Mouse (Mus musculus): Measurements from ENCODE around the gene 2310046K23Rik.
"Not testable (repeated sequence)": the region's sequence is repeated elsewhere in the genome, so short reads cannot be mapped to it uniquely, and the experiment has no call there.

The 2310046K23Rik gene

GRCm38 (mm10) chr3:92534411-92534810, at the start of gene 2310046K23Rik:
Gene 2310046K23Rik, minus strand, starts transcription at chr3:92534511.
- no peak for DNase-seq (ENCODE audit: low spot score)

- no peak for DNase-seq (ENCODE audit: low spot score)
Observed at GRCm38 (mm10) chr3:92583164-92583826, 49.0 kb upstream of the 2310046K23Rik start.

- DNase-seq (ENCODE audit: low spot score): no peak
Observed at GRCm38 (mm10) chr3:92579508-92579907, 45.2 kb upstream of the 2310046K23Rik start.

- DNase-seq (ENCODE audit: low spot score): no peak
Observed at GRCm38 (mm10) chr3:92578652-92579413, 44.5 kb upstream of the 2310046K23Rik start.

- no peak for DNase-seq (ENCODE audit: low spot score)
Observed at GRCm38 (mm10) chr3:92573449-92574041, 39.2 kb upstream of the 2310046K23Rik start, which contains the start of gene Ivl. Gene Ivl, minus strand, starts transcription at chr3:92573735.

GRCm38 (mm10) chr3:92572514-92573155, 38.3 kb upstream of the 2310046K23Rik start:
- DNase-seq (ENCODE audit: low spot score): no peak

GRCm38 (mm10) chr3:92568752-92569151, 34.4 kb upstream of the 2310046K23Rik start:
- no peak for DNase-seq (ENCODE audit: low spot score)

GRCm38 (mm10) chr3:92565418-92565817, 31.1 kb upstream of the 2310046K23Rik start:
- no peak for DNase-seq (ENCODE audit: low spot score)

GRCm38 (mm10) chr3:92512325-92512724, 22.0 kb downstream of the 2310046K23Rik start:
- DNase-seq (ENCODE audit: low spot score): no peak

GRCm38 (mm10) chr3:92510786-92511185, 23.5 kb downstream of the 2310046K23Rik start:
- DNase-seq (ENCODE audit: low spot score): no peak

GRCm38 (mm10) chr3:92508185-92508584, 26.1 kb downstream of the 2310046K23Rik start:
- DNase-seq (ENCODE audit: low spot score): no peak

GRCm38 (mm10) chr3:92503528-92503927, 30.8 kb downstream of the 2310046K23Rik start:
- DNase-seq (ENCODE audit: low spot score): no peak

- no peak for DNase-seq (ENCODE audit: low spot score)
Observed at GRCm38 (mm10) chr3:92500393-92500792, 33.9 kb downstream of the 2310046K23Rik start, which contains the start of gene Sprr4. Gene Sprr4, minus strand, starts transcription at chr3:92500493.

- not testable (repeated sequence) for DNase-seq (ENCODE audit: low spot score)
Observed at GRCm38 (mm10) chr3:92490262-92490661, 44.0 kb downstream of the 2310046K23Rik start.

GRCm38 (mm10) chr3:92486307-92486706, 48.0 kb downstream of the 2310046K23Rik start:
- DNase-seq (ENCODE audit: low spot score): no peak

GRCm38 (mm10) chr3:92485863-92486262, 48.4 kb downstream of the 2310046K23Rik start, which contains the start of gene Sprr1a:
Gene Sprr1a, minus strand, starts transcription at chr3:92485895.
- DNase-seq (ENCODE audit: low spot score): no peak

Data from ovary, postnatal 10 days (tissue).